Mouse (Mus musculus) megakaryocyte, embryonic 14.5 days (primary cell): Measurements from ENCODE around the gene Fam122a.

Source experiments
- FLI1 ChIP-seq: IDR thresholded peaks from 2 replicates; pipeline ENCODE4 v1.6.1; 2012; ENCODE audit warnings: low read length, inconsistent platforms, mixed read lengths
- GATA1 ChIP-seq: IDR thresholded peaks from 3 replicates; pipeline ENCODE4 v1.6.1; 2012; ENCODE audit warnings: mixed read lengths, low read length, inconsistent platforms, borderline replicate concordance

DNA sequence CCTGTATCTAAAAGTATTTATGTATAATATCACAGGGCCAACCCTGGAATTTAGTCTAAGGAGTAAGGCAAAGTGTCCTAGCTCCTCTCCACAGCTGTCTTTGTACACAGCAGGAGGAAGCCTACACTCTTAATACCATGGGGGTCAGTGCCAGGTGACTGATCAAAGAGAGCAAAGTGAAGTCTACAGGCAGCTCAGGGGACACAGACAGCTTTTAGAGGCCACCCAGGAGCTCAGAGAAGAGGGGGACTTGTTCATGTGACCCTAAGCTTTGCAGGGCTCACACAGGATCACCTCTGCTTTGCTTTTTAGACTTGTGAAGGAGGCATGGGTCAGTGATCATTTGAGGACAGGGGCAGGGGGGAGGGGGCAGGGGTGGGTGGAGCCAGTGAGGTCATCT is 24.4 kb upstream of the Fam122a start:
- TF ChIP-seq GATA1 (no peak), FLI1 (no peak)
